Mouse (Mus musculus): ENCODE results near the gene C5ar2. TPM values are rescaled to one million over a fixed set of nuclear protein-coding genes. Genes with fewer than 3 reads are reported as not detected.

Gene C5ar2
- total RNA-seq, 1 experiment: 0.13 TPM

DNA sequence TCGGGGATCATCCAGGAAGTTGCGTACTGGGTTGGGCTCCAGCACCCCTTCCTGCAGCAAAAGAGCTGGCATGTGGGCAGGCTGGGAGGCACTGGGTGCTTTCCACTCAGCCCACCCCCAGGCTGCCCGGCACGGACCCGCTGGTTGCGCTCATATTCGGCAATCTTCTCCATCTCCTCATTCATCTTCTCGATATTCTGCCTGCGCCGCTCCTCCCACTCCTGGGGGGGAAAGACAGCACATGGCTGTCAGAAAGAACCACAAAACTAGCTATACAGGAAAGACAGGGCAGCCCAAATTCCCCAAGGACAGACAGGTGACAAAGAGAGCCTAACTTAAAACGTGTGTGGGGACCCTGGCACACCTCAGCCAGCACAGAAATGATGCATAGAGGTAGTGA is 36.8 kb upstream of the C5ar2 start:
- Histone ChIP-seq H3K27ac (ENCODE audit: insufficient read depth, low read depth, low read length, poor library complexity, severe bottlenecking) (no peak overlapping the region), H3K36me3 (ENCODE audit: control insufficient read depth, insufficient read depth, low read length, poor library complexity, severe bottlenecking) (peaks cover 34% of the 10 kb centered on the region), H3K9me3 (ENCODE audit: control insufficient read depth, insufficient read depth, low read depth, low read length) (no peaks in the 10 kb centered on the region), H3K4me3 (ENCODE audit: insufficient read depth in 1 of 2, low read depth in 1 of 2, low read length in 2 of 2, poor library complexity in 1 of 2, severe bottlenecking in 1 of 2) (peak overlapping the region in 1 of 2 experiments; percentile 27; a peak in 1 of 4 replicates), H3K9ac (ENCODE audit: insufficient read depth, low read depth, low read length, poor library complexity, severe bottlenecking) (0 out of 2 replicates have a peak overlapping the region, but pooled peaks have one; percentile 49), H3K4me1 (ENCODE audit: control insufficient read depth in 2 of 2, insufficient read depth in 2 of 2, low read length in 2 of 2, poor library complexity in 1 of 2) (peaks cover 0 to 6% of the 10 kb centered on the region in 2 experiments; a peak in 2 of 4 replicates)
- in situ Hi-C loops (cut with MboI; ENCODE audit: low sequenced_read_pairs in 2 of 2, unreplicated experiment in 2 of 2): no loop called here
- TF ChIP-seq MAFK (IDR thresholded peaks at IDR 0.05; ENCODE audit: insufficient read depth, low read depth, low read length) (no peak), ZNF384 (IDR thresholded peaks at IDR 0.05; ENCODE audit: low read depth, low read length) (no peak)
- no peak for DNase-seq (ENCODE audit: low read depth, low spot score)

GRCm38 (mm10) chr7:16274922-16275890 is 31.3 kb upstream of the C5ar2 start:
- DNase-seq (ENCODE audit: low read depth, low spot score): no peak
- in situ Hi-C loops (cut with MboI; ENCODE audit: low sequenced_read_pairs in 2 of 2, unreplicated experiment in 2 of 2): loop anchor here in 1 of 2 experiments (25.0 kb wide), 1 partner anchor 313 kb away; the partner anchor contains the start of gene Ehd2
- no peak overlapping the region for H3K27ac ChIP-seq (ENCODE audit: insufficient read depth, low read depth, low read length, poor library complexity, severe bottlenecking)
- H3K4me1 ChIP-seq (ENCODE audit: control insufficient read depth in 2 of 2, insufficient read depth in 2 of 2, low read length in 2 of 2, poor library complexity in 1 of 2): peaks cover 0 to 4% of the 10 kb centered on the region in 2 experiments; a peak in 1 of 4 replicates
- no peak overlapping the region; a peak in 1 of 4 replicates for H3K4me3 ChIP-seq (ENCODE audit: insufficient read depth in 1 of 2, low read depth in 1 of 2, low read length in 2 of 2, poor library complexity in 1 of 2, severe bottlenecking in 1 of 2)
- H3K36me3 ChIP-seq (ENCODE audit: control insufficient read depth, insufficient read depth, low read length, poor library complexity, severe bottlenecking): peaks cover 22% of the 10 kb centered on the region
- TF ChIP-seq MAFK (IDR thresholded peaks at IDR 0.05; ENCODE audit: insufficient read depth, low read depth, low read length) (no peak), HCFC1 (IDR thresholded peaks at IDR 0.05; ENCODE audit: borderline replicate concordance, insufficient read depth, low read length) (no peak), ZC3H11A (IDR thresholded peaks at IDR 0.05; ENCODE audit: borderline replicate concordance, low read depth, low read length) (no peak), ZNF384 (IDR thresholded peaks at IDR 0.05; ENCODE audit: low read depth, low read length) (no peak), CHD2 (IDR thresholded peaks at IDR 0.05; ENCODE audit: low read depth, low read length) (no peak)
- no peaks in the 10 kb centered on the region for H3K9me3 ChIP-seq (ENCODE audit: control insufficient read depth, insufficient read depth, low read depth, low read length)
- H3K9ac ChIP-seq (ENCODE audit: insufficient read depth, low read depth, low read length, poor library complexity, severe bottlenecking): 0 out of 2 replicates have a peak overlapping the region, but pooled peaks have one; percentile 9

DNA sequence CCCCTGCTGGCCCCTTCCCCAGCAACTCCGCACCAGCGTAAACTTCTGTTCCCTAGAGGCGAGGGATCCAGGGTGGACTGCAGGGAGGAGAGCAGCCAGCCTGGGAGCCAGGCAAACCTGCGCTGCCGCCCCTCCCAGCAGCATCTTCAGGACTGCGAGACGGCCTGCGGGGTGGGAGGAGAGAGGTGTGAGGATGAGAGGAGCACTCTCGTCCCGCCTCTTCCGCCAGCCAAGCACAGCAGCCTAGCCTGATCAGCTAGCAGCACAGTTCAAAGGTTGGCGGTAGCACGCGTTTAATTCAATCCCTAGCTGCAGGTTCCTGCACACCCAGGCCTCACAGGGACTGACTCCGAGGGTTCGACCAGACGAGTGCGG is 29.8 kb upstream of the C5ar2 start:
- peak; percentile 73 for DNase-seq (ENCODE audit: low read depth, low spot score)
- in situ Hi-C loops (cut with MboI; ENCODE audit: low sequenced_read_pairs in 2 of 2, unreplicated experiment in 2 of 2): loop anchor here in 1 of 2 experiments (25.0 kb wide), 1 partner anchor 311 kb away; the partner anchor contains the start of gene Ehd2

DNA sequence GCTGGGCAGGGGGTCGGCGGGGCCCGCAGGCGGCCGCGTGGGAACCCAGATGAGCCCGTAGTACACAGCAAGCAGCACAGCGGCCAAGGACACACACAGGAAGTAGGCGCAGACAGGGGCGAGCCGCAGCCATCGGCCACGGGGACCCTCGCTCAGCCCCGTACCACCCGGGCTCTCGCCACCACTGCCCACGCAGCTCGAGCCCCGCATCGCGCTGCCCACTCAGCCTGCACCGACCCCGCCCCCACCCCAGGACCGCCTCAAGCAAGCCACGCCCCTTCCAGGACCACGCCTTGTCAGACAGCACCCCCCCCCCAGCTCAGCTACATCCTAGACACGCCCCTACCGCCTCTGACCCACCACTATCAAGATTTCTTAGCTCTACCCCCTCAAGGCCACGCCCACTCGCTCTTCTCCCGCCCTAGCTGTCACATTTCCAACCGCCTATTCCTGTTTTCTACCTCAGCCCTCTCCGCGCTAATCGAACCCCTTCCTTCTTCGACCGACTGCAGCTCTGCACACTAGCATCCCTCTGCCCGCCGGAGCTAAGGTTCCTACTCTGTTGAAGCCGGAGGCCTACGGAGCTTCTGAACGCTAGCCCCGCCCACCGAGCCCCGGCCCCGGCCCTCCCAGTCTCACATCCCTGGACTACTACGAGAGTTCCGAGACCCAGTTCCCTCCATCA is 29.3 kb upstream of the C5ar2 start, which contains the start of gene Inafm1:
Inafm1 (minus strand) TSS at position 537 of the 685 bp plus-strand sequence.
- TF ChIP-seq HCFC1 (IDR thresholded peaks at IDR 0.05; ENCODE audit: borderline replicate concordance, insufficient read depth, low read length) (peak; percentile 9; the same call in 1 of the 2 replicates), ZNF384 (IDR thresholded peaks at IDR 0.05; ENCODE audit: low read depth, low read length) (no peak), ZC3H11A (IDR thresholded peaks at IDR 0.05; ENCODE audit: borderline replicate concordance, low read depth, low read length) (no peak)
- H3K4me3 ChIP-seq (ENCODE audit: insufficient read depth in 1 of 2, low read depth in 1 of 2, low read length in 2 of 2, poor library complexity in 1 of 2, severe bottlenecking in 1 of 2): peak within 1 kb of the TSS; percentile 82 to 89
- H3K4me1 ChIP-seq (ENCODE audit: control insufficient read depth in 2 of 2, insufficient read depth in 2 of 2, low read length in 2 of 2, poor library complexity in 1 of 2): peaks cover 0 to 4% of the 10 kb centered on the region in 2 experiments; a peak in 1 of 4 replicates
- H3K27ac ChIP-seq (ENCODE audit: insufficient read depth, low read depth, low read length, poor library complexity, severe bottlenecking): peak within 1 kb of the TSS; percentile 71
- peak within 1 kb of the TSS; percentile 76 for H3K9ac ChIP-seq (ENCODE audit: insufficient read depth, low read depth, low read length, poor library complexity, severe bottlenecking)
- DNase-seq (ENCODE audit: low read depth, low spot score): peak; percentile 90
- in situ Hi-C loops (cut with MboI; ENCODE audit: low sequenced_read_pairs in 2 of 2, unreplicated experiment in 2 of 2): loop anchor here in 1 of 2 experiments (25.0 kb wide), 1 partner anchor 311 kb away; the partner anchor contains the start of gene Ehd2
- peaks cover 20% of the 10 kb centered on the region for H3K36me3 ChIP-seq (ENCODE audit: control insufficient read depth, insufficient read depth, low read length, poor library complexity, severe bottlenecking)
- H3K9me3 ChIP-seq (ENCODE audit: control insufficient read depth, insufficient read depth, low read depth, low read length): no peaks in the 10 kb centered on the region

More for the DNA sequence above, 29.8 kb upstream of the C5ar2 start:
- H3K36me3 ChIP-seq (ENCODE audit: control insufficient read depth, insufficient read depth, low read length, poor library complexity, severe bottlenecking): peaks cover 22% of the 10 kb centered on the region
- TF ChIP-seq HCFC1 (IDR thresholded peaks at IDR 0.05; ENCODE audit: borderline replicate concordance, insufficient read depth, low read length) (0 out of 2 replicates have a peak, but pooled peaks have one; percentile 12), ZNF384 (IDR thresholded peaks at IDR 0.05; ENCODE audit: low read depth, low read length) (no peak)
- peak overlapping the region; percentile 82 to 89 for H3K4me3 ChIP-seq (ENCODE audit: insufficient read depth in 1 of 2, low read depth in 1 of 2, low read length in 2 of 2, poor library complexity in 1 of 2, severe bottlenecking in 1 of 2)
- H3K9me3 ChIP-seq (ENCODE audit: control insufficient read depth, insufficient read depth, low read depth, low read length): no peaks in the 10 kb centered on the region
- peak overlapping the region; percentile 71 for H3K27ac ChIP-seq (ENCODE audit: insufficient read depth, low read depth, low read length, poor library complexity, severe bottlenecking)
- peak overlapping the region; percentile 76 for H3K9ac ChIP-seq (ENCODE audit: insufficient read depth, low read depth, low read length, poor library complexity, severe bottlenecking)
- peaks cover 0 to 4% of the 10 kb centered on the region in 2 experiments; a peak in 1 of 4 replicates for H3K4me1 ChIP-seq (ENCODE audit: control insufficient read depth in 2 of 2, insufficient read depth in 2 of 2, low read length in 2 of 2, poor library complexity in 1 of 2)
